Mouse (Mus musculus) kidney, embryonic 15.5 days (tissue): Measurements from ENCODE around the gene Aftph. TPM values are rescaled to one million over a fixed set of nuclear protein-coding genes. Genes with fewer than 3 reads are reported as not detected.

Experiments
- ATAC-seq: fragments of 200-750 bp; cut with Nextera tagmentation; replicated peaks from 2 replicates; pipeline ENCODE4 v1.8.0; 2017; ENCODE audit warnings: moderate TSS enrichment; ENCODE audit not compliant: low FRiP score
- H3K27ac ChIP-seq: fragments of 300-500 bp; sonication (generic); 2 replicates; pipeline ENCODE4 v1.5.1; 2015; ENCODE audit warnings: mild to moderate bottlenecking, inconsistent platforms
- H3K27me3 ChIP-seq: fragments of 300-500 bp; sonication (generic); 2 replicates; pipeline ENCODE4 v1.6.1; 2015; ENCODE audit warnings: inconsistent platforms
- H3K36me3 ChIP-seq: fragments of 300-500 bp; sonication (generic); 2 replicates; pipeline ENCODE4 v1.6.1; 2015; ENCODE audit warnings: inconsistent platforms
- H3K4me1 ChIP-seq: fragments of 300-500 bp; sonication (generic); 2 replicates; pipeline ENCODE4 v1.6.1; 2015; ENCODE audit warnings: inconsistent platforms
- H3K4me2 ChIP-seq: fragments of 300-500 bp; sonication (generic); 2 replicates; pipeline ENCODE4 v1.6.1; 2015; ENCODE audit warnings: moderate library complexity, mild to moderate bottlenecking, inconsistent platforms
- H3K4me3 ChIP-seq: fragments of 300-500 bp; sonication (generic); replicated peaks from 2 replicates; pipeline ENCODE4 v1.5.1; 2015; ENCODE audit warnings: mild to moderate bottlenecking, inconsistent platforms
- H3K9ac ChIP-seq: fragments of 300-500 bp; sonication (generic); 2 replicates; pipeline ENCODE4 v1.6.1; 2015; ENCODE audit warnings: mild to moderate bottlenecking, inconsistent platforms
- H3K9me3 ChIP-seq: fragments of 300-500 bp; sonication (generic); replicated peaks from 2 replicates; pipeline ENCODE4 v1.6.1; 2016; ENCODE audit warnings: inconsistent platforms
- WGBS: fragments of 180-500 bp; shearing (Covaris S2); methylation state at CpG from one replicate; pipeline ENCODE4 v1.1.7; 2015; ENCODE audit warnings: mixed read lengths; 5-methylcytosine and 5-hydroxymethylcytosine counted together
- polyA plus RNA-seq: library from polyadenylated mRNA; unstranded; fragments of >200 nt; fragmentation: Nextera tagmentation; extraction: Ambion mirVana; gene quantifications from 2 replicates; pipeline ENCODE4 v1.2.1, GENCODE M21; 2015

Gene Aftph
- polyA plus RNA-seq, 1 experiment from 2014 or later = 22.0 TPM

GRCm38 (mm10) chr11:20712068-20712671, 29.2 kb downstream of the Aftph start:
- no peak overlapping the region for H3K4me3 ChIP-seq
- no peak overlapping the region for H3K9ac ChIP-seq
- H3K27me3 ChIP-seq = no peaks in the 10 kb centered on the region
- no peak overlapping the region for H3K4me2 ChIP-seq
- no peaks in the 10 kb centered on the region for H3K4me1 ChIP-seq
- 70% methylated on average over 9 of the region's 9 CpGs for WGBS
- no peaks in the 10 kb centered on the region for H3K9me3 ChIP-seq
- H3K27ac ChIP-seq = no peak overlapping the region
- no peak for ATAC-seq
- H3K36me3 ChIP-seq = peaks cover 7% of the 10 kb centered on the region; the same call in 1 of the 2 replicates

- Histone ChIP-seq H3K4me2 (no peak overlapping the region), H3K36me3 (peaks cover 21% of the 10 kb centered on the region; the same call in 1 of the 2 replicates), H3K4me1 (no peaks in the 10 kb centered on the region), H3K4me3 (no peak overlapping the region), H3K9me3 (no peaks in the 10 kb centered on the region), H3K9ac (no peak overlapping the region), H3K27ac (no peak overlapping the region), H3K27me3 (no peaks in the 10 kb centered on the region)
- peak; percentile 43; the same call in 1 of the 2 replicates for ATAC-seq
- WGBS = 4% methylated on average over 4 of the region's 4 CpGs
Observed at GRCm38 (mm10) chr11:20691000-20691399, 50.4 kb downstream of the Aftph start.

GRCm38 (mm10) chr11:20681679-20682078, 59.7 kb downstream of the Aftph start:
- Histone ChIP-seq H3K27ac (no peak overlapping the region), H3K36me3 (peaks cover 17% of the 10 kb centered on the region; the same call in 1 of the 2 replicates), H3K4me2 (no peak overlapping the region), H3K4me3 (no peak overlapping the region), H3K4me1 (no peaks in the 10 kb centered on the region), H3K9me3 (no peaks in the 10 kb centered on the region), H3K9ac (no peak overlapping the region), H3K27me3 (no peaks in the 10 kb centered on the region)
- 91% methylated on average over 5 of the region's 5 CpGs for WGBS
- ATAC-seq = no peak

GRCm38 (mm10) chr11:20680781-20681180, 60.6 kb downstream of the Aftph start:
- H3K4me2 ChIP-seq = no peak overlapping the region
- H3K9me3 ChIP-seq = no peaks in the 10 kb centered on the region
- peaks cover 12% of the 10 kb centered on the region; the same call in 1 of the 2 replicates for H3K36me3 ChIP-seq
- no peaks in the 10 kb centered on the region for H3K27me3 ChIP-seq
- no peak overlapping the region for H3K4me3 ChIP-seq
- no peak overlapping the region for H3K27ac ChIP-seq
- 85% methylated on average over 5 of the region's 5 CpGs for WGBS
- no peak overlapping the region for H3K9ac ChIP-seq
- no peak for ATAC-seq
- H3K4me1 ChIP-seq = no peaks in the 10 kb centered on the region

- Histone ChIP-seq H3K9me3 (no peaks in the 10 kb centered on the region), H3K27me3 (no peaks in the 10 kb centered on the region), H3K9ac (no peak overlapping the region), H3K4me1 (no peaks in the 10 kb centered on the region), H3K4me2 (no peak overlapping the region), H3K4me3 (no peak overlapping the region), H3K27ac (no peak overlapping the region), H3K36me3 (0 out of 2 replicates have a peak, but pooled peaks cover 6% of the 10 kb centered on the region)
- 84% methylated on average over 2 of the region's 2 CpGs for WGBS
- ATAC-seq = no peak
Observed at GRCm38 (mm10) chr11:20679396-20679795, 62.0 kb downstream of the Aftph start.

GRCm38 (mm10) chr11:20672513-20672912, 68.9 kb downstream of the Aftph start:
- 60% methylated on average over 6 of the region's 6 CpGs for WGBS

GRCm38 (mm10) chr11:20671789-20672392, 69.5 kb downstream of the Aftph start:
- Histone ChIP-seq H3K27ac (no peak overlapping the region), H3K9ac (no peak overlapping the region), H3K36me3 (no peaks in the 10 kb centered on the region), H3K4me2 (no peak overlapping the region), H3K4me3 (no peak overlapping the region), H3K4me1 (no peaks in the 10 kb centered on the region), H3K9me3 (no peaks in the 10 kb centered on the region), H3K27me3 (no peaks in the 10 kb centered on the region)
- ATAC-seq = 0 out of 2 replicates have a peak, but pooled peaks have one; percentile 40
- WGBS = 59% methylated on average over 6 of the region's 6 CpGs

More at GRCm38 (mm10) chr11:20672513-20672912, 68.9 kb downstream of the Aftph start:
- ATAC-seq = no peak
- no peaks in the 10 kb centered on the region for H3K36me3 ChIP-seq
- no peak overlapping the region for H3K27ac ChIP-seq
- no peaks in the 10 kb centered on the region for H3K4me1 ChIP-seq
- no peak overlapping the region for H3K9ac ChIP-seq
- no peak overlapping the region for H3K4me3 ChIP-seq
- H3K4me2 ChIP-seq = no peak overlapping the region
- H3K27me3 ChIP-seq = no peaks in the 10 kb centered on the region
- H3K9me3 ChIP-seq = no peaks in the 10 kb centered on the region

GRCm38 (mm10) chr11:20664878-20665277, 76.5 kb downstream of the Aftph start:
- 0 out of 2 replicates have a peak, but pooled peaks cover 3% of the 10 kb centered on the region for H3K4me1 ChIP-seq
- no peak overlapping the region for H3K27ac ChIP-seq
- no peak overlapping the region for H3K9ac ChIP-seq
- no peak overlapping the region for H3K4me3 ChIP-seq
- 82% methylated on average over 9 of the region's 9 CpGs for WGBS
- no peaks in the 10 kb centered on the region for H3K36me3 ChIP-seq
- H3K4me2 ChIP-seq = no peak overlapping the region
- no peaks in the 10 kb centered on the region for H3K9me3 ChIP-seq
- no peaks in the 10 kb centered on the region for H3K27me3 ChIP-seq
- no peak for ATAC-seq

GRCm38 (mm10) chr11:20663580-20664198, 77.7 kb downstream of the Aftph start:
- Histone ChIP-seq H3K27ac (no peak overlapping the region), H3K4me1 (0 out of 2 replicates have a peak, but pooled peaks cover 3% of the 10 kb centered on the region), H3K4me3 (no peak overlapping the region), H3K9ac (no peak overlapping the region), H3K9me3 (no peaks in the 10 kb centered on the region), H3K4me2 (no peak overlapping the region), H3K36me3 (no peaks in the 10 kb centered on the region), H3K27me3 (no peaks in the 10 kb centered on the region)
- 55% methylated on average over 5 of the region's 5 CpGs for WGBS
- no peak for ATAC-seq

- 67% methylated on average over 7 of the region's 7 CpGs for WGBS
- Histone ChIP-seq H3K9me3 (no peaks in the 10 kb centered on the region), H3K9ac (no peak overlapping the region), H3K4me1 (0 out of 2 replicates have a peak, but pooled peaks cover 3% of the 10 kb centered on the region), H3K4me2 (no peak overlapping the region), H3K36me3 (no peaks in the 10 kb centered on the region), H3K4me3 (no peak overlapping the region), H3K27me3 (no peaks in the 10 kb centered on the region), H3K27ac (no peak overlapping the region)
- no peak for ATAC-seq
Observed at GRCm38 (mm10) chr11:20662811-20663210, 78.6 kb downstream of the Aftph start.

GRCm38 (mm10) chr11:20661652-20662051, 79.7 kb downstream of the Aftph start:
- peaks cover 8% of the 10 kb centered on the region for H3K4me1 ChIP-seq
- no peak overlapping the region for H3K27ac ChIP-seq
- no peak overlapping the region for H3K4me2 ChIP-seq
- no peaks in the 10 kb centered on the region for H3K36me3 ChIP-seq
- H3K9me3 ChIP-seq = no peaks in the 10 kb centered on the region
- no peaks in the 10 kb centered on the region for H3K27me3 ChIP-seq
- no peak overlapping the region for H3K4me3 ChIP-seq
- H3K9ac ChIP-seq = no peak overlapping the region
- no peak for ATAC-seq
- WGBS = 37% methylated on average over 4 of the region's 4 CpGs
